Mouse (Mus musculus) embryonic fibroblast, embryonic 13.5 days (primary cell): ENCODE measurements at regions not wholly inside any gene's neighbourhood (a gene's known extent, or its start where the extent isn't known, plus 50 kb on each side); places are given as distances from the start of the nearest gene placed in this dataset.

ENCODE experiments used
- CTCF ChIP-seq: IDR thresholded peaks from 2 replicates; pipeline ENCODE4 v1.5.1; 2011; ENCODE audit warnings: mild to moderate bottlenecking, control low read depth, low read length, moderate library complexity, borderline replicate concordance; ENCODE audit not compliant: insufficient read depth
- POLR2A ChIP-seq: IDR thresholded peaks from 2 replicates; pipeline ENCODE4 v1.6.1; 2011; ENCODE audit warnings: low read depth, mild to moderate bottlenecking, control low read depth, low read length, moderate library complexity

DNA sequence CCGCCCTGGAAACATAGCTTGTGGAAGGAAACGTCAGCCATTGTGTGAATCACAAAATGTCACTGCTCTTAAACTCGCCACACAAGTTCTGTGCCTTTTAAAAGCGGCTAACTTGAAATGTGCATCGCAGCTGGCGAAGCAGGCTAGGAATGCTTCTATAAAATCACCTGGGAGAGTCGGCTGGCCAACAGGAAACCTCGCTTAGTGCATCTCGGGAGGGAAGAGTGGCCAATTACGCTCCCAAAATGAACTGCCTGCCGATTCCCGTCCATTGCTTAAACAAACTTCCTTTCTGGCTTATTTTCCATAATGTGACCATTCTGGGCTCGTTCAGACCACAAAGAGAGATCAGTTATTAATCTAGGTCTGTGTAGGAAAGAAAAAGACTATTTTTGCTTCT is 119.7 kb upstream of the Plcz1 start:
- TF ChIP-seq CTCF (no peak), POLR2A (no peak)
